Mouse (Mus musculus) heart, postnatal 0 days (tissue): Measurements from ENCODE around the gene 1700008O03Rik. TPM values are rescaled to one million over a fixed set of nuclear protein-coding genes. Genes with fewer than 3 reads are reported as not detected.
A peak's percentile ranks its signal among the peaks of the same experiment; 100 is the strongest.

ENCODE experiments used
- ATAC-seq: fragments of 200-750 bp; cut with Nextera tagmentation; 2 replicates; pipeline ENCODE4 v1.8.0; 2017; ENCODE audit warnings: low read depth, moderate number of reproducible peaks, moderate library complexity; ENCODE audit not compliant: insufficient read depth
- DNase-seq: peaks from one replicate; pipeline ENCODE4 v3.0.0-alpha.2; 2016; ENCODE audit warnings: low spot score
- H3K27ac ChIP-seq: fragments of 300-500 bp; sonication (generic); 2 replicates; pipeline ENCODE4 v1.5.1; 2014; ENCODE audit warnings: low read depth, mild to moderate bottlenecking
- H3K27me3 ChIP-seq: fragments of 300-500 bp; sonication (generic); 2 replicates; pipeline ENCODE4 v1.6.1; 2014; ENCODE audit warnings: low read length, mixed read lengths; ENCODE audit not compliant: control insufficient read depth, insufficient read depth
- H3K36me3 ChIP-seq: fragments of 300-500 bp; sonication (generic); replicated peaks from 2 replicates; pipeline ENCODE4 v1.6.1; 2014; ENCODE audit warnings: low read length, mixed read lengths; ENCODE audit not compliant: control insufficient read depth, insufficient read depth
- H3K4me1 ChIP-seq: fragments of 300-500 bp; sonication (generic); 2 replicates; pipeline ENCODE4 v1.6.1; 2014; ENCODE audit warnings: antibody characterized with exemption; ENCODE audit not compliant: control insufficient read depth, insufficient read depth
- H3K4me2 ChIP-seq: fragments of 300-500 bp; sonication (generic); 2 replicates; pipeline ENCODE4 v1.6.1; 2014; ENCODE audit warnings: low read depth, mild to moderate bottlenecking, low read length, moderate library complexity
- H3K4me3 ChIP-seq: fragments of 300-500 bp; sonication (generic); 2 replicates; pipeline ENCODE4 v1.5.1; 2014; ENCODE audit warnings: low read depth, low read length
- H3K9ac ChIP-seq: fragments of 300-500 bp; sonication (generic); replicated peaks from 2 replicates; pipeline ENCODE4 v1.6.1; 2014; ENCODE audit warnings: low read depth, low read length, mixed read lengths
- H3K9me3 ChIP-seq: fragments of 300-500 bp; sonication (generic); replicated peaks from 2 replicates; pipeline ENCODE4 v1.6.1; 2016; ENCODE audit warnings: low read length; ENCODE audit not compliant: control insufficient read depth
- CTCF ChIP-seq: IDR thresholded peaks from 2 replicates; pipeline ENCODE4 v1.5.1; 2016; ENCODE audit warnings: antibody characterized with exemption, control low read depth, low read depth
- EP300 ChIP-seq: IDR thresholded peaks from 2 replicates; pipeline ENCODE4 v1.6.1; 2016; ENCODE audit warnings: antibody characterized with exemption, low read depth
- WGBS: fragments of 180-500 bp; shearing (Covaris S2); extraction: QIAGEN DNeasy Blood & Tissue Kit; methylation state at CpG from one replicate; pipeline ENCODE4 v1.1.7; 2014; 5-methylcytosine and 5-hydroxymethylcytosine counted together
- polyA plus RNA-seq: library from polyadenylated mRNA; unstranded; fragments of >200 nt; fragmentation: Nextera tagmentation; extraction: Ambion mirVana; gene quantifications from 2 replicates; pipeline ENCODE4 v1.2.1, GENCODE M21; 2015
- total RNA-seq: library from RNA; depleted of rRNA; stranded (reverse); fragments of >200 nt; gene quantifications from 2 replicates; pipeline ENCODE4 v1.2.3, GENCODE M21; 2014; ENCODE audit warnings: low replicate concordance; rRNA removed

1700008O03Rik gene
- total RNA-seq = not detected in 2 replicates
- polyA plus RNA-seq = 0.14 and 0.52 TPM in 2 replicates

DNA sequence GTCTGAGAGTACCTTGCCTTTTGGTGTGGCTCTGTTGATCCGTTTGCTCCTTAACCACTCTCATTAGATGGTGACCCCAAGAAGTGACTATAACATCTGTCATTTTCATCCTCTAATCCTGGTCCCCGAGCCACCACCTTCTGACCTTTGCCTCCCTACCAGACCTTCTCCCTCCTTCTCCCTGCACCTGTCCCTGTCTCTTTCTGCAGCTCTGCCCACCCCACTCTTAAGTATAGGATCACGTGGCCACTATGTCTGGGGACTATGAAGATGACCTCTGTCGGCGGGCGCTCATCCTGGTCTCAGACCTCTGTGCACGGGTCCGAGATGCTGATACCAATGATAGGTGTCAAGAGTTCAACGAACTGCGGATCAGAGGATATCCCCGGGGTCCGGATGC lies at the start of gene 1700008O03Rik:
TSS of gene 1700008O03Rik (minus strand) at position 101 of the 400 bp plus-strand sequence.
- Histone ChIP-seq H3K4me1 (peaks cover 4% of the 10 kb centered on the region), H3K36me3 (no peaks in the 10 kb centered on the region), H3K9ac (0 out of 2 replicates have a peak within 1 kb of the TSS, but pooled peaks have one; percentile 8), H3K27ac (no peak within 1 kb of the TSS), H3K4me3 (peak within 1 kb of the TSS; percentile 49), H3K27me3 (peaks cover 15% of the 10 kb centered on the region; the same call in 1 of the 2 replicates), H3K4me2 (peak within 1 kb of the TSS; percentile 87), H3K9me3 (0 out of 2 replicates have a peak, but pooled peaks cover under 1% of the 10 kb centered on the region)
- ATAC-seq (no peak), DNase-seq (no peak)
- no peak for TF ChIP-seq CTCF
- TF ChIP-seq EP300 = no peak
- WGBS = 71% methylated on average over 12 of the region's 12 CpGs

DNA sequence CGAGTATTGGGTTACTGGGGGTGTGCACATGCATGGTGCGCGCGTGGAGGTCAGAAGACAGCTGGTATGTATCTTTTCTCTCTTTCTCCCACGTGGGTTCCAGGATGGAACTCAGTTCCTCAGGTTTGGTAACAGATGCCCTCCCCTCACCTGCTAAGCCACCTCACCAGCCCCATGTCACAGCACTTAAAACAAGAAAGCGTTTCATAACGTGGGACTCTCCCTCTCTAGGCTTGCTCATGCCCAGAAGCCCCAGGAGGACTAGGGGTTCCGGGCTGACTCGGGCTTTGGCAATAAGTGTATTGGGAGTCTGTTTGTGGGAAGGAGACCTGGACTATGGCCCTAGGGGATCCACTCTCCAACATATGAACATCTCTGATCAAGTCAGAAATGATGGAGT lies 48.5 kb upstream of the 1700008O03Rik start:
- no peak overlapping the region for H3K27ac ChIP-seq
- ATAC-seq = no peak
- 73% methylated on average over 9 of the region's 9 CpGs for WGBS

DNA sequence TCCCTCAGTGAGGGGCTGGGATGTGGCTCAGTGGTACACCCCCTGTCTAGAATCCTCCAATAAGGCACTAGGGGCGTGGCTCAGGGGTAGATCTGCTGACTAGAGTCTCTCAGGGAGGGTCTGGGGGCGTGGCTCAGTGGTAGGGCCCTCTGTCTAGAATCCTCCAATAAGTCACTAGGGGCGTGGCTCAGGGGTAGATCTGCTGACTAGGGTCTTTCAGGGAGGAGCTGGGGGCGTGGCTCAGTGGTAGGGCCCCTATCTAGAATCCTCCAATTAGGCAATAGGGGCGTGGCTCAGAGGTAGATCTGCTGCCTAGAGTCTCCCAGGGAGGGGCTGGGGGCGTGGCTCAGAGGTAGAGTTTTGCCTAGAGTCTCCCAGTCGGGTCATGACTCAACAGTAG lies 47.8 kb upstream of the 1700008O03Rik start:
- DNase-seq (no peak), ATAC-seq (no peak)
- TF ChIP-seq CTCF = no peak
- TF ChIP-seq EP300 = no peak
- H3K36me3 ChIP-seq = no peaks in the 10 kb centered on the region
- WGBS = 3% methylated on average over 7 of the region's 7 CpGs
- H3K27me3 ChIP-seq = peaks cover 43% of the 10 kb centered on the region
- no peak overlapping the region for H3K4me3 ChIP-seq
- H3K4me2 ChIP-seq = no peak overlapping the region
- no peak overlapping the region for H3K27ac ChIP-seq
- H3K9me3 ChIP-seq = no peaks in the 10 kb centered on the region
- H3K9ac ChIP-seq = no peak overlapping the region
- no peaks in the 10 kb centered on the region for H3K4me1 ChIP-seq

More for the DNA sequence above, 48.5 kb upstream of the 1700008O03Rik start:
- TF ChIP-seq EP300 (no peak), CTCF (no peak)
- H3K4me3 ChIP-seq = no peak overlapping the region
- no peaks in the 10 kb centered on the region for H3K9me3 ChIP-seq
- no peak overlapping the region for H3K4me2 ChIP-seq
- no peaks in the 10 kb centered on the region for H3K4me1 ChIP-seq
- no peak for DNase-seq
- H3K36me3 ChIP-seq = no peaks in the 10 kb centered on the region
- peaks cover 41% of the 10 kb centered on the region for H3K27me3 ChIP-seq
- H3K9ac ChIP-seq = no peak overlapping the region

DNA sequence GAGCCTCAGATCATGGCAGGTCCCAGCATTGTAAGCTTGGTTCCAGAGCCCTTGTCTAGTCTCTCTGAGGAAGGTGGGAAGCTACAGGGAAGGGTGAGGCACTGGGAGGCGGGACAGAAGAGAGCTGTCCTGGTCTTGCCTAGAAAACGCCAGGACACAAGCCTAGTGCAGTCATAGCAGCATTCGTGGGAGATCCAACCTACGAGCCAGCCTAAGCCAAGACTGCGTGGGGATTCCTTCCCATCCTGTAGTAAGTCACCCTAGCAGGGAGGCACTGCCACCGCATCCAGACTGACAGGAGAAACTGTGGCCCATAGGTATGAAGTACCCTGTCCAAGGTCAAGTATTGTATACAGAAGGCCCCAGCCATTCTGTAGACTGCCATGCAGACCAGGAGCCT lies 46.9 kb upstream of the 1700008O03Rik start:
- Histone ChIP-seq H3K4me3 (no peak overlapping the region), H3K36me3 (no peaks in the 10 kb centered on the region), H3K27ac (no peak overlapping the region), H3K9me3 (no peaks in the 10 kb centered on the region), H3K9ac (no peak overlapping the region), H3K4me2 (no peak overlapping the region), H3K4me1 (no peaks in the 10 kb centered on the region), H3K27me3 (peaks cover 51% of the 10 kb centered on the region)
- ATAC-seq (no peak), DNase-seq (no peak)
- WGBS = 71% methylated on average over 6 of the region's 6 CpGs
- no peak for TF ChIP-seq CTCF
- TF ChIP-seq EP300 = no peak

DNA sequence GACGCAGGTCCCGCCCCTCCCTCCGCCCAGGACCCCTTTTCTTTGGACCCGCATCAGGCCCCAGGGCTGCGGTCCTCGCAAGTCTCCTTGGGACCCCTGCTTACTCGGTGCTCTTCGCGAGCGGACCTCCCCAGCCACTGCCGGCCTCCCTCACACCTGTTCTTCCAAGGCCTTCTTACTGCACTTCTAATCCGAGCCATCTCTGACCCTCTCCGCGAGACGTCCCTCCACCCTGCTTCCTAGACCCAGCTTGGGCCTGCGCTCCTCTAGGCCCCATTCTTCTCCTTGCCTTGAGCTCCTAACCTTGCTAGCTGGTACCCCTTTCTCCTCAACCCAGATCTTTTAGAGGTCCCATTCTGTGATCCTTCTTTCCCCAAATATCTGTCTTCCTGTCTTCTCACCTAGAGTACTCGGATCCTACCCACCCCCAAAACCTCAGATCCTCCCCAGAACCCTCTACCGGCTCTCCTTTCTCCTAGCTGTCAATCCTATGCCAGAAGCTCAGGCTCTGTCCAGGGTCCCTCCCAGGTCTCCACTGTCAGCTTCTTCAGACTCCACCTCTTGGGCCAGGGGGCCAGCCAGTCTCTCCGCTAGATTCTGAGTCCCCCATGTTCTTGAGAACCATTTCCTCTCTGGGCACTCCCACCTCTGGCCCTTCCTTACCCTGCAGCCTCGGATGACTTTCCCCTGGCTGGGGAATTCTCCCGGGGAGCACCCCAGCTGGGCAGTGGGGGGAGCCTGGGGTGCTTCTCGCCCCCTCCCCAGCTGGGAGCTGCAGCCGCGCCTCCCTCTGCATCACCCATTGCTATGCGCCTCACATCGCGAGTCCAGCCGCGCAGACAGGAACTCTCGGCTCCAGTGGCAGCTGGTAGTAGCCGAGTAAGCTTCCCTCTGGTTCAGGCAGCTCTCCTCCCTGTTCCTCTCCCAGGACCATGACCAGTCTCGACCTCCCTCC lies 44.2 kb upstream of the 1700008O03Rik start:
- 5% methylated on average over 29 of the region's 32 CpGs for WGBS
- TF ChIP-seq CTCF = no peak
- TF ChIP-seq EP300 = no peak
- no peak for DNase-seq
- no peak for ATAC-seq
- peaks cover 68% of the 10 kb centered on the region for H3K27me3 ChIP-seq
- H3K4me1 ChIP-seq = no peaks in the 10 kb centered on the region
- H3K36me3 ChIP-seq = no peaks in the 10 kb centered on the region
- H3K4me3 ChIP-seq = peak overlapping the region; percentile 43
- H3K27ac ChIP-seq = no peak overlapping the region
- H3K9ac ChIP-seq = no peak overlapping the region
- H3K4me2 ChIP-seq = no peak overlapping the region
- H3K9me3 ChIP-seq = no peaks in the 10 kb centered on the region
